Mouse (Mus musculus) hindbrain, postnatal 0 days (tissue): ENCODE measurements around the gene Dennd2a. TPM values are rescaled to one million over a fixed set of nuclear protein-coding genes. Genes with fewer than 3 reads are reported as not detected.

Source experiments
- ATAC-seq: fragments of 200-750 bp; cut with Nextera tagmentation; 2 replicates; pipeline ENCODE4 v1.8.0; 2017; ENCODE audit warnings: mild to moderate bottlenecking, moderate TSS enrichment, moderate library complexity
- DNase-seq: peaks from one replicate; pipeline ENCODE4 v3.0.0-alpha.2; 2015; ENCODE audit warnings: low spot score
- H3K27ac ChIP-seq: fragments of 300-500 bp; sonication (generic); 2 replicates; pipeline ENCODE4 v1.5.1; 2014; ENCODE audit warnings: mild to moderate bottlenecking
- H3K27me3 ChIP-seq: fragments of 300-500 bp; sonication (generic); 2 replicates; pipeline ENCODE4 v1.6.1; 2014; ENCODE audit warnings: low read length, mixed read lengths; ENCODE audit not compliant: insufficient read depth
- H3K36me3 ChIP-seq: fragments of 300-500 bp; sonication (generic); 2 replicates; pipeline ENCODE4 v1.6.1; 2014; ENCODE audit warnings: low read length, mixed read lengths; ENCODE audit not compliant: insufficient read depth
- H3K4me1 ChIP-seq: fragments of 300-500 bp; sonication (generic); 2 replicates; pipeline ENCODE4 v1.6.1; 2014; ENCODE audit warnings: antibody characterized with exemption, low read length, mixed read lengths; ENCODE audit not compliant: insufficient read depth
- H3K4me2 ChIP-seq: fragments of 300-500 bp; sonication (generic); 2 replicates; pipeline ENCODE4 v1.6.1; 2014; ENCODE audit warnings: low read depth, mild to moderate bottlenecking, low read length, moderate library complexity, mixed read lengths
- H3K4me3 ChIP-seq: fragments of 300-500 bp; sonication (generic); 2 replicates; pipeline ENCODE4 v1.5.1; 2014; ENCODE audit warnings: low read length
- H3K9ac ChIP-seq: fragments of 300-500 bp; sonication (generic); replicated peaks from 2 replicates; pipeline ENCODE4 v1.6.1; 2014; ENCODE audit warnings: mild to moderate bottlenecking, low read length, moderate library complexity, mixed read lengths
- H3K9me3 ChIP-seq: fragments of 300-500 bp; sonication (generic); 2 replicates; pipeline ENCODE4 v1.6.1; 2016; ENCODE audit warnings: low read length, mixed read lengths
- CTCF ChIP-seq: IDR thresholded peaks from 2 replicates; pipeline ENCODE4 v1.5.1; 2016; ENCODE audit warnings: antibody characterized with exemption, control low read depth, low read depth
- WGBS: fragments of 180-500 bp; shearing (Covaris S2); extraction: QIAGEN DNeasy Blood & Tissue Kit; methylation state at CpG from one replicate; pipeline ENCODE4 v1.1.7; 2014; 5-methylcytosine and 5-hydroxymethylcytosine counted together
- polyA plus RNA-seq: library from polyadenylated mRNA; unstranded; fragments of >200 nt; fragmentation: Nextera tagmentation; extraction: Ambion mirVana; gene quantifications from 2 replicates; pipeline ENCODE4 v1.2.1, GENCODE M21; 2015
- total RNA-seq: library from RNA; depleted of rRNA; stranded (reverse); fragments of >200 nt; gene quantifications from 2 replicates; pipeline ENCODE4 v1.2.3, GENCODE M21; 2014

The Dennd2a gene
- total and polyA plus RNA-seq, 2 experiments from 2014 or later = 13.2 to 30.4 TPM

DNA sequence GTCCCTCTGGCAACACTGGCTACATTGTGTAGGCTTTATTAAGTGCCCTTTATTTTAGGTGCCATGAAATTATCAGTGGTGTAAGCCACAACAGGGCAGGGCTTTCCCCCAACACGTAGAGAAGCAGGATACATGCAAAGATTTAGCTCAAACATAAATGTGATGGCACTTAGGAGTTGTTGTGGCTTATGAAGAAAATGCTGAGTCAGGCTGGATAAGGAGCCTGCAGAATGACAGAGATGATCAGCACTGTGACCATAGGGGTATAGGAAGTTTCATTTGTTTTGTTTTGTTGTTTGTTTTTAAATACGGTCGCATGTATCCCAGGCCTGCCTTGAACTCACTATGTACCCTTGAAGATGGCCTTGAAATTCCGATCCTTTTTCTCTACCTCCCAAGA lies 65.5 kb downstream of the Dennd2a start:
- Histone ChIP-seq H3K4me1 (0 out of 2 replicates have a peak, but pooled peaks cover 3% of the 10 kb centered on the region), H3K9ac (no peak overlapping the region), H3K27me3 (no peaks in the 10 kb centered on the region), H3K36me3 (peaks cover 31% of the 10 kb centered on the region), H3K27ac (no peak overlapping the region), H3K9me3 (no peaks in the 10 kb centered on the region), H3K4me3 (no peak overlapping the region), H3K4me2 (no peak overlapping the region)
- ATAC-seq = no peak
- WGBS = 90% methylated on average over 4 of the region's 4 CpGs
- no peak for DNase-seq
- no peak for TF ChIP-seq CTCF

DNA sequence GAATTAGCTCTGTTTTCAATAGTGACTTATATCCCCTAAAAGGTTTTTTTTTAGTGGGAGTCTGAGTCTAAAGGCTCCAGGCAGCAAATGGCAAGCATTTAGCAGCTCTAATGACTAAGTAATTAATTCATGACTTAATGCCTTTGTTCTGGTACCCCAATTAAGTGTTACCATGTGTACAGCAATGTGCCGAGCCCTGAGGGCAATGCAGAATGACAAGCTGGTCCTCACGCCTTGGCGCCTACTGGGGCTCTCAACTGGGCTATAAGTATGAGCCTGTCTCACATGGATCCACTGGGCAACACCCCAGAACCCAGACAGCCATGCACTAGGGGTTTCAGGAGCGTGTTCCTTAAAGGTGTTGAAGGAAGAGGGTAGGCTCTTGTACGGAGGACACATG lies 66.5 kb downstream of the Dennd2a start:
- no peaks in the 10 kb centered on the region for H3K9me3 ChIP-seq
- no peak overlapping the region for H3K4me3 ChIP-seq
- no peak overlapping the region for H3K4me2 ChIP-seq
- ATAC-seq = no peak
- H3K36me3 ChIP-seq = peaks cover 29% of the 10 kb centered on the region
- H3K4me1 ChIP-seq = no peaks in the 10 kb centered on the region
- no peak overlapping the region for H3K9ac ChIP-seq
- no peak overlapping the region for H3K27ac ChIP-seq
- peak; percentile 26 for DNase-seq
- no peak for TF ChIP-seq CTCF
- no peaks in the 10 kb centered on the region for H3K27me3 ChIP-seq
- WGBS = 56% methylated on average over 5 of the region's 5 CpGs

DNA sequence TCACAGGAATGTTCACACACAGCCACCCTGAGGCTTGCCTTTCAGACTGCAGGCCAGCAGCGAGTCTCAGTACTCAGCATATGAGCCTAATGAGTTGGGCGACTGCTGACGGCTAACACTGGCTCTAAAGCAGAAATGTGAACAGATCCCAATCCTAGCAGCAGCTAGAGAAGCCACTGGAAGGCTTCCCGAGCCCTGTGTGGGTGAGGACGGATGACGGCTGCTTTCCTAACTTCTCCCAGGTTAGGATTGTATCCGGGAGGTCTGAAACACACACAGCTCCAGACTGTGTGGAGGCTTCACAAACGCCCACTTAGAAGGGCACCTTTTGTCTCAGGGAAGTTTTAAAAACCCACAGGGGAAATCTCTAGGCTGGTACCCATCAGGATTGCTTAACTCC lies 69.4 kb downstream of the Dennd2a start:
- Histone ChIP-seq H3K27ac (no peak overlapping the region), H3K4me3 (no peak overlapping the region), H3K27me3 (no peaks in the 10 kb centered on the region), H3K9ac (no peak overlapping the region), H3K9me3 (no peaks in the 10 kb centered on the region), H3K36me3 (peaks cover 47% of the 10 kb centered on the region), H3K4me2 (no peak overlapping the region), H3K4me1 (no peaks in the 10 kb centered on the region)
- 88% methylated on average over 8 of the region's 8 CpGs for WGBS
- no peak for ATAC-seq
- no peak for DNase-seq
- TF ChIP-seq CTCF = no peak

DNA sequence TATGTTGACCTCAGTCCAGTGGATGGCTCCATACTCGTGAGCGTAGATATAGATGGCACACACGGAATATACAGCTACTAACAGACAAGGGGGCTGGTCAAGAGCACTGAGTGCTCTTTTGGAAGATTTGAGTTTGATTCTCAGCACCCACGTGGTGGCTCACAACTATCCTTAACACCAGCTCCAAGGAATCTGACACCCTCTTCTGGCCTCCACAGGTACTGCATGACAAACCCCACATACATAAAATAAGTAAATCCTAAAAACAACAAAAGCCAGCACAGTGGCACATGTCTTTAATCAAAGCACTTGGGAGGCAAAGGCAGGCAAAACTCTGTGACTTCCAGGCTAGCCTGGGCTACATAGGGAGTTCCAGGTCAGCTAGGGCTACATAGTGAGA lies 74.0 kb downstream of the Dennd2a start:
- H3K4me2 ChIP-seq = no peak overlapping the region
- H3K27me3 ChIP-seq = no peaks in the 10 kb centered on the region
- no peak overlapping the region for H3K9ac ChIP-seq
- no peak overlapping the region for H3K4me3 ChIP-seq
- H3K9me3 ChIP-seq = no peaks in the 10 kb centered on the region
- no peak for DNase-seq
- 98% methylated on average over 4 of the region's 4 CpGs for WGBS
- TF ChIP-seq CTCF = peak; percentile 27; the same call in 1 of the 2 replicates
- 0 out of 2 replicates have a peak, but pooled peaks cover 6% of the 10 kb centered on the region for H3K4me1 ChIP-seq
- no peak overlapping the region for H3K27ac ChIP-seq
- no peak for ATAC-seq
- H3K36me3 ChIP-seq = peaks cover 55% of the 10 kb centered on the region

DNA sequence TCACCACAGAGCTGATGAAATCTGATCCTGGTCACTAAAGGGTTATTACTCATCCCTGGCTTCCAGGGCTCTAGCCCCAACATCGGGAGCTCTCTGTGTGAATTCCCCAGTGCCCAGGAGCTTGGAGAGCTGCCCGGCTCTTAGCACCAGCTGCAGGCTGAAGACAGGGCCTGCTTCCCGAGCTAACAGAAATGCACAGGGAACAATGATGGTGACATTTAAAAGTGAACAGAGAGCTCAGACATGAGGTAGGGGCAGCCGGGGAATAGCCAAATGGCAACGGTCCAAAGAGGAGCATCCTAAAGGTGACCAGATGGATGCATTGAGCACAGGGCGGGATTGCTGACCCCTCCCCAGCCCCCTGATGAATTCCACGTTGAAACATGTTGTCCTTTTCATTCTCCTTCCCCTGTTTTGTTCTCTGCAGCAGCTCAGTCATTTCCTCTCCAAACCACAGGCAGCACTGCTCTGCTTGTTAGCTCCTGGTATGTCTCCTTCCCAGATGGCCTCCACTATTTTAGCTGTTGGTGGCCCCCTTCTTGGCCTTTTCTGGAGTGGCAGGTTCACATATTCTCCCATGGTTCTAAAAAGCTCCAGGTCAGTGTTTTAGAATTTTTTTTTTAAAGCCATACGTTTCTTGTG lies 79.0 kb downstream of the Dennd2a start:
- Histone ChIP-seq H3K9me3 (no peaks in the 10 kb centered on the region), H3K9ac (0 out of 2 replicates have a peak overlapping the region, but pooled peaks have one; percentile 9), H3K4me2 (no peak overlapping the region), H3K27ac (peak overlapping the region; percentile 76), H3K4me1 (0 out of 2 replicates have a peak, but pooled peaks cover 11% of the 10 kb centered on the region), H3K4me3 (no peak overlapping the region), H3K27me3 (no peaks in the 10 kb centered on the region), H3K36me3 (peaks cover 34% of the 10 kb centered on the region)
- DNase-seq (peak; percentile 83), ATAC-seq (peak; percentile 75)
- peak; percentile 37; the same call in 1 of the 2 replicates for TF ChIP-seq CTCF
- WGBS = 24% methylated on average over 8 of the region's 8 CpGs

DNA sequence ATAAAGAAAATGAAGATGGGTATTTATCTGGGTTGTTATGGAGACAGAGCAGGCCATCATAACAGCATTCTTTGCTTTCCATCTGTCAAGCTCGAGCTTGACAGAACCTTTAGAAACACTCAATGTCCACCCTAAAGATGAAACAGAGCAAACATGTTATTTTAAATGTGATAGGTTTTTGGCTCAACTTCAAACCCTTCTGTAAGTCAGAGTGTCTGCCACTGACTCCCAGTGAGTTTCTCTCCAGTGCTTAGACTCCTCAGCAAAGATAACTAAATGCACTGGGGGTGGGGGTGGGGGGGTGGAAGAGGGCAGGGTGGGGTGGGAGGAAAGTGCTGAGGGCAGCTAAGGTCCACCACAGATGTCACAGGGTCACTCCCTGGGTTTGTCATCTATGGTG lies 81.0 kb downstream of the Dennd2a start:
- H3K9me3 ChIP-seq = no peaks in the 10 kb centered on the region
- H3K4me2 ChIP-seq = no peak overlapping the region
- 65% methylated on average over 1 of the region's 1 CpGs for WGBS
- no peak overlapping the region for H3K9ac ChIP-seq
- H3K36me3 ChIP-seq = peaks cover 18% of the 10 kb centered on the region
- no peak for TF ChIP-seq CTCF
- no peaks in the 10 kb centered on the region for H3K27me3 ChIP-seq
- H3K27ac ChIP-seq = no peak overlapping the region
- H3K4me1 ChIP-seq = 0 out of 2 replicates have a peak, but pooled peaks cover 11% of the 10 kb centered on the region
- ATAC-seq = no peak
- no peak for DNase-seq
- no peak overlapping the region for H3K4me3 ChIP-seq

DNA sequence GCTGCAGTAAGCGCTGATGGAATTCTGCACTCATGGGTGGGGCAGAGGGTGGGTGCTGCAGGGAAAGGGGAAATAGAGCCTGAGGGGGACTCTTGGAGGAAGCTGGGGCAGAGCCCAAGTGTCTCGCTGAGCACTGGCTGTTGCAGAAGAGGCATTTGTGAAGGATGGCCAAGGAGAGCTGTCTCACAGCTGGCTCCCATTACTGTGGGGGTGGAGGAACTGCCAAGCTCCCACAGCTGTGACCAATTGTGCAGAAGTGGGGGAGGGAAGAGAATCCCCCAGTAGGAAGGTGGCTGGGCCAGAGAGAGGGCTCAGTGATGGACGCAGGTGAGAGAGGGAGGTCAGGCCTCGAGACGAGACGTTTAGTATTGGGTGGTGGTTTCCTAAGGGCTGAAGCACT lies 83.2 kb downstream of the Dennd2a start:
- no peak overlapping the region for H3K4me3 ChIP-seq
- H3K4me1 ChIP-seq = 0 out of 2 replicates have a peak, but pooled peaks cover 8% of the 10 kb centered on the region
- no peak overlapping the region for H3K4me2 ChIP-seq
- 50% methylated on average over 6 of the region's 6 CpGs for WGBS
- no peaks in the 10 kb centered on the region for H3K9me3 ChIP-seq
- no peaks in the 10 kb centered on the region for H3K27me3 ChIP-seq
- ATAC-seq (peak; percentile 41), DNase-seq (peak; percentile 25)
- peaks cover 13% of the 10 kb centered on the region for H3K36me3 ChIP-seq
- H3K9ac ChIP-seq = no peak overlapping the region
- TF ChIP-seq CTCF = no peak
- no peak overlapping the region for H3K27ac ChIP-seq
